Mouse (Mus musculus): ENCODE data around the gene Myh7b. TPM values are rescaled to one million over a fixed set of nuclear protein-coding genes. Genes with fewer than 3 reads are reported as not detected.

Myh7b gene
- total and polyA plus RNA-seq, 3 experiments, result 0.10 to 0.40 (median 0.20) TPM

- DNase-seq, result no peak
Measured at GRCm38 (mm10) chr2:155634562-155634961, 23.6 kb downstream of the Myh7b start.

- no peak for DNase-seq
Measured at GRCm38 (mm10) chr2:155635961-155636360, 24.9 kb downstream of the Myh7b start.

GRCm38 (mm10) chr2:155636881-155637280 is 25.9 kb downstream of the Myh7b start:
- no peak for DNase-seq

GRCm38 (mm10) chr2:155637411-155637810 is 26.4 kb downstream of the Myh7b start:
- DNase-seq, result no peak

DNA sequence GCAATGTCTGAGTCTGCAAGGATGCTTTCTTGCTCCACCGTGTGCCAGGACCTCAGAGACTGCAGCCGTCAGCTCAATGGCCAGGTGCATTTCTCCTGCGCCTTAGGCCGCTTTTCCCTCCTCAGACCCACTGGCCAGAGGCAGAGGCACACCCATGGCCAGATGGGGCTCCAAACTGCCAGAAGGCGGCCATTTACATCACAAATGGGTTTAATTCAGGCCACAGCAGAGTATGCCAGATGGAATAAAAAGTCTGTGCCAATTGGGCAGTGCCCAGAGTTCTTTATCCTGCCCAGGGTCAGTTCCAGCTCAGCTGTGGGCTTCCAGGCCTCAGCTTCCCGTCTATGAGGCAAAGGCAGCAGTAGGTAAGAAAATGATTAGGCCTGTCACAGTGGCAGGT is 29.6 kb downstream of the Myh7b start:
- peak; percentile 46 for DNase-seq

GRCm38 (mm10) chr2:155641540-155642472 is 30.8 kb downstream of the Myh7b start:
- no peak for DNase-seq

GRCm38 (mm10) chr2:155645746-155646145 is 34.7 kb downstream of the Myh7b start:
- DNase-seq, result no peak

GRCm38 (mm10) chr2:155652618-155653017 is 41.6 kb downstream of the Myh7b start:
- DNase-seq, result no peak

DNA sequence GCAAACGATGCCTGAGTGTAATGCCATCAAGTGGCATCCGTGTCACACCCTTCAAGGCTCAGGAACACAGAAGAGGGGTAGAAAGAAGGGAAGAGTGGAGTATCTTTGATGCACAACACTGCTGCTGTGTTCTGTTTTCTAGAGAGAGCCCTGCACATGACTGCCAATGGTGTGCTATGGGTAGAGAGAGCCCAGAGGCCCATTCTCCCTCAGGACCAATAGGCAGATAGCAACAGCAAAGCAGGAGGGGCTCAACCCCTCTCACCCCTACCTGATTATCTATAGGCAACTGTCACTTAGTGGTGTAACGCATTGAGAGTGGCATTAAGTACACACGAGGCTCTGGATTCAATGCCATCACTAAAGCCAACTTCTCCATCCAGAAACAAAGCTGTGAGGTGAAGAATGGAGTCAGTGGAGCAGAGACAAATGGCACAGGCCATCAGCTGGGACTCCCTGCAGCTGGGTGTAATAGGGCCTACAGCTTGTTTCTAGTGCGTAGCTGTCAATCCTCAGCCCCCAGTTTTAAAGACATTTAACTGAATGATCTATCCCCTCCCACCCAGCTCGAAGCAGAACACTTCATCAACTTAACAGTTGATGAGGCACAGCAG is 44.9 kb downstream of the Myh7b start:
- DNase-seq, result no peak

GRCm38 (mm10) chr2:155662390-155662789 is 51.4 kb downstream of the Myh7b start:
- DNase-seq, result no peak

DNA sequence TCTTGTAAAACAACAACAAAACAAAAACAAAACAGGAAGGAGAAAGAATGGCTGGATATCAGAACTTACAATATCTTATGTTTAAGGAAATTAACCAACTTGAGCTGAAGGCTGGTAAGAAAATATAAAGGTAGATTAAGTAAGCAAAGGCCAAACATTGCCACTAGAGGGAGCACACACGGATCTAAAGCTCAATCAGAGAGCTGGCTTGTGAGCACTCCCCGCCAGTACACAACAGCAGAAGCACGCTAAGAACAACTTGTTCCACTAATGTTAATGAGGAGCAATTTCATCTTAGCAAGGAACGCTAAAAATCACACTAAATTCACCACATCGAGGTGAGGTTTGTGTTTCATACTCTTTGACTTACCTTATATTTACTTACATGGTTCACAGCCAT is 52.1 kb downstream of the Myh7b start:
- DNase-seq, result peak; percentile 36

- DNase-seq, result no peak
Measured at GRCm38 (mm10) chr2:155663910-155664460, 53.0 kb downstream of the Myh7b start.

- no peak for DNase-seq
Measured at GRCm38 (mm10) chr2:155667881-155668280, 56.9 kb downstream of the Myh7b start.

GRCm38 (mm10) chr2:155668461-155668860 is 57.4 kb downstream of the Myh7b start:
- DNase-seq, result no peak

GRCm38 (mm10) chr2:155671236-155671635 is 60.2 kb downstream of the Myh7b start:
- peak; percentile 80 for DNase-seq

DNA sequence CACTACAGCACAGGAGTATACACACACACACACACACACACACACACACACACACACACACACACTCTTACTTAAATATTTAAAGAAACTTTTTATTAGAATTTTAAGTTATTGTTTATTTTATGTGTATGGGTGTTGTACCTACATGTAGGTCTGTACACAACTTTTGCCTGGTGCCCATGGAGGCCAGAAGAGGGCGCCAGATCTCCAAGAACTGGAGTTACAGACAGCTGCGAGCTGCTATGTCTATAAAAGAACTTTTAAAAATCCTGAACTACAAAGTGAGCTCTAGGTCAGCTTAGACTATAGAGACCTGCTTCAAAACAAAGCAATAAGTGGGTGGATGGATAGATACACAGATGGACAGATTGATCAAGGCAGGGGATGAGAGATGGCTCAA is 62.5 kb downstream of the Myh7b start:
- DNase-seq, result peak; percentile 79

DNA sequence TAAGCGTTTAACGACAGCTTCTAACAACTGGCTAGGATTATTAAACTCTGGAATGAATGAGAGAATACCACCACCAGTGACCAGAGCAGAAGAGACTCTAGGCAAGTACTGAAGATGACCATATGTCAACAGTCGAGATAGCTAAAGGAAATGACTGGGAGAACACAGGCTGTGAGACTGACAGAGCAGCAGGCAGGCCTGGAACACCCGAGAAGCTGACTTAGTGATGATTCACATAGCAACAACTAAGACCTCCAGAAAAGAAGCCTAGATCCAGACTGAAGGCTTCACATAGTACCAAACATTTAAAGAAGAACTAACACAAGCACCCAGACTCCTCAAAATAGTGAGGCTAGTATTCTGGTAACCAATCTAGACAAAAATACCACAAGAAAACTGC is 64.1 kb downstream of the Myh7b start:
- no peak for DNase-seq

DNA sequence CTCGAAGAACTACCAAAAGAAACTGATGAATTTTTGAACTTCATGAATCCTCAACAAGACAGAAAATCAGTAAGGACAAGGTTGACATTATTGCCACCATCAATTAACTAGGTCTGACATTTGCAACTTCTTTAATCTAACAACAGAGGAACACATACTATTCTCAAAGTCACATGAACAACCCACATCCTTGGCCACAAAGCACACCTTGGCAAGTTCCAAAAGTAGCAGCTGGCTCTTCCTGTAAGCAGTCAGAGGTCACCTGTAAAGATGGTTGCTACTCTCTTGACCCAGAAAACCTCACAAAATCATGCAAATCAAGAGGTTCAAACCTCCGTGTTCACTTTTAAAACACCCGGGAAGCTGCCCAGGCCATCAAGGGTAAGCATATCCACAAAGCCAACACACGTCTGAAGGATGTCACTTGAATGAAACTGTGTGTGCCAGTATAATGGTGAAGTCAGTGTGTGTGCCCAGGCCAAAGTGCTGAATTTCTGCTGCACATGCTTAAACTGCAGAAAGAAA is 68.6 kb downstream of the Myh7b start:
- no peak for DNase-seq

DNA sequence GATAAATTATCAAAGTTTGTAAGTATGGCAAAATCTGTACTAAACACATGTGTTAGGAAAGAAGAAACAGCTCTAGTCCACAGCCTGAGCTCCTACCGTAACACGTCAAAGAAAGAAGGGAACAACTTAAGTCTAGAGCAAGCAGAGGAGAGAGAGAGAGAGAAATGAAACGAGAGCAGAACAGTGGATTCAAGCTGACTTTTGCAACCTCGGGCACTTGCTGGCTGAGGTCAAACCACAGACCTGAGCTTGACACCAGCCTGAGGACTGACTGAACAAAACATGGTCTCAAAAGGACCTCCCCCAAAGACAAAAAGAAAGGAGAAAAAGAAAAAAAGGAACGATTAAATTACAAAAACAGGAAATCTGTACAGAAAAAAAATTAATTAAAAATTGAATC is 69.6 kb downstream of the Myh7b start:
- no peak for DNase-seq

GRCm38 (mm10) chr2:155681194-155681593 is 70.2 kb downstream of the Myh7b start:
- no peak for DNase-seq

GRCm38 (mm10) chr2:155681874-155682273 is 70.9 kb downstream of the Myh7b start:
- DNase-seq, result no peak

- no peak for DNase-seq
Measured at GRCm38 (mm10) chr2:155683137-155683536, 72.1 kb downstream of the Myh7b start.

DNA sequence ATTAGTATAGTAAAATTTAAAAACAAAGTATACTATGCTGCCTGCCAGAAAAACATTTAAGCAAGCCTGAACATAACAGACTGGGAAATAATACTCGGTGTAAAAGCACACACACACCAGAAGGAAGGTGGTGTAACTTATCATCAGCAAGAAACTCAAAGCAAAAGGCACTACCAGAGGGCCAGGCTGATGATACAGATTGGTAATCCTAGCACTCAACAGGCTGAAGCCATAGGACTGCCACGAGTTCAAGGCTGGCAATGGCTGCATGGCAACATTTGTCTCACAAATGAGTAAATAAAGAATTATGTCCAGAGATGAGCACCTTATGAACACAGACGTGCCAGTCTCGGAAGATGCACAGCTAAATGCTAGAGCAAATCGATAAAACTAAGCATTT is 72.8 kb downstream of the Myh7b start:
- no peak for DNase-seq

All from adrenal gland, adult 2 months (tissue).